Mouse (Mus musculus): ENCODE measurements around the gene Krtap9-3.

Krtap9-3 gene

DNA sequence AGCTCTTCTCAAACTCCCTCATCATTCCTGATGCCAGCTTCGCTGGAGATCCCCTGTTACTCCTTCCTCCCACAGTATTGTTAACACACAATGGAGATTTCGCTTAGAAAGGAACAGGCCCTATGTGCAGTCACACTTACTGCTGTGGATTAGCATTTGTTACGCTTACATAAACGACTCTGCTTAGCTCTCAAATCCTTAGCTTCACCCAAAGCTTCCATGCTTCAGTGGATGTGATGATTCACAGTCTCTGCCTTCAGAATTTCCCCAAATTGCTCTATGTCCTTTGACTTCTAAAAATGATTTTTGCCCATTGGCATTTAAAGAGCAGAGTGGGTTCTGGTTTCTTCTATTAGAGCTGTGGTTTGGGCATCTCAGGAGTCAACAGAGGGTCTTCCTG, 24.7 kb downstream of the Krtap9-3 start:
- peak; percentile 74 for DNase-seq (ENCODE audit: low read depth, low spot score)

DNA sequence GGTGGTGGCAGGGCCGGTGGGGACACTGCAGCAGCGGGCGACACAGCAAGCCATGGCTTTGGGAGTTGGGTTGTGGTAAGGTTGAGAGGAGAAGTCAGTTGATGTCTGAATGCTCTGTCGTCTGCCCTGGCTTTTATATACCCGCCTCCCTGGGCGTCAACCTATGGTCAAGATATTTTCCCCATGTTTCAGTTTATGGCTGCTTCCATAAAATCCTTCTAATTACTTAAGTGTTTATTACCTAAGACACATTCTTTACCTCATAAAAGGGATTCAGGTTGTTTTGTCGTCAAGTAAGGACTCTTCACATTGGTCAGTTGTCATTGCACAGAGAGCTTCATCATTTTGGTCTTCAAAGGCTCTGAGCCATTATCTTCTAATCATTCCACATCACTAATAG, 31.4 kb downstream of the Krtap9-3 start, which contains the start of gene Krtap3-1:
TSS of gene Krtap3-1 (minus strand) at position 101 of the 400 bp plus-strand sequence.
- no peak for DNase-seq (ENCODE audit: low read depth, low spot score)

GRCm38 (mm10) chr11:99562580-99562979, 35.3 kb downstream of the Krtap9-3 start:
- DNase-seq (ENCODE audit: low read depth, low spot score): no peak

DNA sequence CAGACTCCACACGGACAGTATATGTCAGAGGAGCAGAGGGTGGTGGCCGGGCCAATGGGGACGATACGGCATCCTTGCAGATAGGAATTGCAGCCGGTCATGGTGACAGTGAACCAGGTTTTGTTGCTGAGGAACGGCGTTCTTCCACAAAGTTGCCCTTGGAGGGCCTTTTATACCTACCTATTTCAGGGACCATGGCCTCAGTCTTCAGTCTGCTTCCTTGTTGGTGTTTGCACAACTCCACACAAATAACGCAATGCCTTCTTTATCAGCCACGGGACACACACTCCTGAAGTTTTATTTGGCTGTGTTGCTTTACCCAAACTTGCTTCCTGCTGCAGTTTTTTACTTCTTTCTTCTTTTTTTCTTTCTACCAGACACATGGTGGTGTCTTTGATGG, 38.5 kb downstream of the Krtap9-3 start, which contains the start of gene Gm11939:
TSS of gene Gm11939 (minus strand) at position 101 of the 400 bp plus-strand sequence.
- no peak for DNase-seq (ENCODE audit: low read depth, low spot score)

GRCm38 (mm10) chr11:99557976-99558745, 39.7 kb downstream of the Krtap9-3 start:
- peak; percentile 60 for DNase-seq (ENCODE audit: low read depth, low spot score)

DNA sequence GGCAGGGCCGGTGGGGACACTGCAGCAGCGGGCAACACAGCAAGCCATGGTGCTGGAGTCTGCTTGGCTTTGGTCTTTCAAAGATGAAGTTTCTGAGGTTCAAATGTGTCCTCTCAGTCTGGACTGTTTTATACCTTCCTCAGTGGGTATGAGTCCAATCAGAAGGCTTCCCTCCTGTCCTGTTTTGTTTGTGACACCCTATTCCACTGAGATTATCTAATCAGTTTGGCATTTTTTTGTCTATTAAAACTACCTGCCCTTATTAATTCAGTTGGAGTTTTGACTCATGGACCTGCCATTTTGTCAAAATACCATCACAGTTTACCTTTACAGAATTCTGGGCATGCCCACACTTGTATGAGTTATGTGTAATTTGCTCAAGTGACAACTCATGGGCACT, 41.2 kb downstream of the Krtap9-3 start, which contains the start of gene Krtap3-2:
TSS of gene Krtap3-2 (minus strand) at position 101 of the 400 bp plus-strand sequence.
- DNase-seq (ENCODE audit: low read depth, low spot score): no peak

- DNase-seq (ENCODE audit: low read depth, low spot score): no peak
Measured at GRCm38 (mm10) chr11:99556195-99556594, 41.7 kb downstream of the Krtap9-3 start.

DNA sequence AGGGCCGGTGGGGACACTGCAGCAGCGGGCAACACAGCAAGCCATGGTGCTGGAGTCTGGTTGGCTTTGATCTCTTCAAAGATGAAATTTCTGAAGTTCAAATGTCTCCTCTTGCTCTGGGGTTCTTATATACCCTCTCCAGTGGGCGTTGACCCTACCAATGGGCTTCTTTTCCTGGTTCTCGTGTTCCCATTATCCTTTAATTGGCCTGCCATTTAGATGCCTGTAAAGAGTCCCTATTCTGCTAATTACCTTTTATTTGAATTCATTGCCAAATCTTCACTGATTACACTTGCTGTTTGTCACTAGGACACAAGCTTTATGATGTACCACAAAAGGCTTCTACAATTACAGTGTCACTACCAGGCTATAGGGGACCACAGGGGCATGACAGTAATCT, 47.1 kb downstream of the Krtap9-3 start, which contains the start of gene Krtap3-3:
TSS of gene Krtap3-3 (minus strand) at position 101 of the 400 bp plus-strand sequence.
- DNase-seq (ENCODE audit: low read depth, low spot score): no peak

- DNase-seq (ENCODE audit: low read depth, low spot score): no peak
Measured at GRCm38 (mm10) chr11:99547892-99548291, 50.0 kb downstream of the Krtap9-3 start.

Data from brain, adult 2 months (tissue).